Mouse (Mus musculus): ENCODE results near the gene Ptprcap. TPM values are rescaled to one million over a fixed set of nuclear protein-coding genes. Genes with fewer than 3 reads are reported as not detected.

Gene Ptprcap
- total and polyA plus RNA-seq, 2 experiments from 2014 or later, result 0.28 to 0.38 TPM

DNA sequence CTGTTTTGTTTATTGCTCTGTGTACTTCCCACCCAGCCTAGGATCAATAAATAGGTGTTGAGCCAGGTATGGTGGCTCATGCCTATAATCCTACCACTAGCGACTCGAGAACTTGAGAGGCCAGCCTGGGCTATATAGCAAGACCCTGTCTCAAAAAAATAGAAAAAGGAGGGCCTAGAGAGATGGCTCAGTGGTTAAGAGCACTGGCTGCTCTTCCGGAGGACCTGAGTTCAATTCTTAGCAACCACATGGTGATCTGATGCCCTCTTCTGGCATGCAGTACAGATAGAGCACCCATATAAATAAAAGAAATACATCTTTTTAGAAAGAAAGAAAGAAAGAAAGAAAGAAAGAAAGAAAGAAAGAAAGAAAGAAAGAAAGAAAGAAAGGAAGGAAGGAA lies 49.7 kb downstream of the Ptprcap start:
- Histone ChIP-seq H3K4me3 (ENCODE audit: low read depth, low read length) (no peak overlapping the region), H3K4me2 (ENCODE audit: low read depth, low read length, poor library complexity, severe bottlenecking) (no peak overlapping the region), H3K4me1 (ENCODE audit: insufficient read depth, low read length) (peaks cover 10% of the 10 kb centered on the region), H3K27ac (ENCODE audit: low read depth, low read length) (no peak overlapping the region), H3K36me3 (ENCODE audit: insufficient read depth, low read length) (peaks cover 6% of the 10 kb centered on the region; the same call in 1 of the 2 replicates), H3K27me3 (ENCODE audit: insufficient read depth, low read length) (peaks cover 4% of the 10 kb centered on the region; the same call in 1 of the 2 replicates), H3K9ac (replicated peaks; ENCODE audit: low read length, poor library complexity, severe bottlenecking) (no peak overlapping the region), H3K9me3 (ENCODE audit: low read length) (no peaks in the 10 kb centered on the region)
- DNase-seq (ENCODE audit: low spot score) (no peak), ATAC-seq (ENCODE audit: low FRiP score) (no peak)
- 65% methylated on average over 3 of the region's 3 CpGs for WGBS
- TF ChIP-seq CTCF (IDR thresholded peaks at IDR 0.05), result 0 out of 2 replicates have a peak, but pooled peaks have one; percentile 16

DNA sequence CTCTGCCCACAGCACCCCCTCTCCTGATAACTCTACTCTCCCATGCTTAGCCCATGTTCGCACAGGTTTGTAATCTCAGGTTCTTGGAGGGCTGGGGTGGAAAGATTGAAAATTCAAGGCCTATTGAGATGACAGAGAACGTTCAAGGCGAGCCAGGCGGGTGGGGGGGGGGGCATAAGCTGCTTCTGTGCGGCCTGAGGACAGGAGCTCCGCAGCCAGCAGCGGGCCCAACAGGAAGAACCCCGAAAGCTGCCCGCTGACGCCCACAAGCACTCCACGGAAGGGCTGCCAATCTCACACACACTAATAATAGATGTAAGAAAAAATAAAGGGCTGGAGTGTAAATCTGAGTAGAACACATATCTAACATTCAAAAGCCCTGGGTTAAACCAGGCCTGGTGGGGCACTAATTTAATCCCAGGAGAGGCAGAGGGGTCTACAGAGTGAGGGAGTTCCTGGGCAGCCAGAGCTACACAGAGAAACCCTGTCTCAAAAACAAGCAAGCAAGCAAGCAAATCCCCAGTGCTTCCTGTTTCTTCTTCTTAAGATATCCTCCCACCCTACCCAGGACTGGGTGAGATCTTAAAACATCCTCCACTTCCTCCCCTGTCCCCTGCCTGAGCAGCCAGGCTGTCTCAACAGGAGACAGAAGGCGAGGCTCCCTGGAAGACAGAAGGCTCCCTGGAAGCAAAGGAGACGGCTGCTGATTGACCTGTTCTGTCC lies 50.4 kb downstream of the Ptprcap start:
- peaks cover 6% of the 10 kb centered on the region; the same call in 1 of the 2 replicates for H3K36me3 ChIP-seq (ENCODE audit: insufficient read depth, low read length)
- H3K27me3 ChIP-seq (ENCODE audit: insufficient read depth, low read length), result peaks cover 4% of the 10 kb centered on the region; the same call in 1 of the 2 replicates
- H3K9ac ChIP-seq (replicated peaks; ENCODE audit: low read length, poor library complexity, severe bottlenecking), result no peak overlapping the region
- no peak for ATAC-seq (ENCODE audit: low FRiP score)
- H3K27ac ChIP-seq (ENCODE audit: low read depth, low read length), result no peak overlapping the region
- H3K9me3 ChIP-seq (ENCODE audit: low read length), result no peaks in the 10 kb centered on the region
- H3K4me3 ChIP-seq (ENCODE audit: low read depth, low read length), result no peak overlapping the region
- no peak for DNase-seq (ENCODE audit: low spot score)
- H3K4me2 ChIP-seq (ENCODE audit: low read depth, low read length, poor library complexity, severe bottlenecking), result no peak overlapping the region
- TF ChIP-seq CTCF (IDR thresholded peaks at IDR 0.05), result no peak
- WGBS, result 64% methylated on average over 13 of the region's 13 CpGs
- H3K4me1 ChIP-seq (ENCODE audit: insufficient read depth, low read length), result peaks cover 10% of the 10 kb centered on the region

DNA sequence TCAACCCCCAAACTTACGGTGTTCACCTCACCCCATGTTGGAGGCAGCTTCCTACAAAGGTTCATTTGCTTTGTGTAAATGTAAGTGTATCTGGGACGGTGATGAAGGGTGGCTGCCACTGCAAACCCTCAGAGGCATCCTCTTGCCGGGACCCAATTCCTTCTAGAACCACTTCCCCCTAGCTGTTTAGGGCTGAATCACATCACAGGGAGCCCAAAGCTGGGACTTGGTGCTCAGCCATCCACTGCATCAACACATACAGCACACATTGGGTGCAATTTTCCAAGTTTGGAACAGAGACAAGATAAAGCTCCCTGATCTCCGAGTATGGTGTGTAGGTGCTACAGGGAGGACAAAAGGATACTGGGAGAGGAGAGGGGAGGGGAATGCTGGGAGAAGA lies 51.5 kb downstream of the Ptprcap start:
- Histone ChIP-seq H3K36me3 (ENCODE audit: insufficient read depth, low read length) (no peaks in the 10 kb centered on the region), H3K9me3 (ENCODE audit: low read length) (no peaks in the 10 kb centered on the region), H3K4me3 (ENCODE audit: low read depth, low read length) (no peak overlapping the region), H3K27me3 (ENCODE audit: insufficient read depth, low read length) (peaks cover 4% of the 10 kb centered on the region; the same call in 1 of the 2 replicates), H3K9ac (replicated peaks; ENCODE audit: low read length, poor library complexity, severe bottlenecking) (no peak overlapping the region), H3K27ac (ENCODE audit: low read depth, low read length) (no peak overlapping the region), H3K4me2 (ENCODE audit: low read depth, low read length, poor library complexity, severe bottlenecking) (no peak overlapping the region), H3K4me1 (ENCODE audit: insufficient read depth, low read length) (peaks cover 10% of the 10 kb centered on the region)
- WGBS, result 62% methylated on average over 4 of the region's 4 CpGs
- ATAC-seq (ENCODE audit: low FRiP score) (no peak), DNase-seq (ENCODE audit: low spot score) (no peak)
- TF ChIP-seq CTCF (IDR thresholded peaks at IDR 0.05), result 0 out of 2 replicates have a peak, but pooled peaks have one; percentile 13

Other genes with a start within 250 kb of the Ptprcap start
Only the 30 nearest of the 34 such genes appear.
- 13.0 and 23.2 TPM in 2 replicates for gene Unc93b1, start 218.4 kb upstream of the Ptprcap start, total RNA-seq (2014; rRNA removed)
- gene Unc93b1, start 218.4 kb upstream of the Ptprcap start, polyA plus RNA-seq (2015; fragmentation: Nextera tagmentation; extraction: Ambion mirVana), result 11.2 and 12.4 TPM in 2 replicates
- not detected in 2 replicates for gene Aldh3b3, start 195.0 kb upstream of the Ptprcap start, total RNA-seq (2014; rRNA removed)
- gene Aldh3b3, start 195.0 kb upstream of the Ptprcap start, polyA plus RNA-seq (2015; fragmentation: Nextera tagmentation; extraction: Ambion mirVana), result not detected in 2 replicates
- gene Aldh3b2, start 181.3 kb upstream of the Ptprcap start, total RNA-seq (2014; rRNA removed), result 2.4 and 2.8 TPM in 2 replicates
- gene Aldh3b2, start 181.3 kb upstream of the Ptprcap start, polyA plus RNA-seq (2015; fragmentation: Nextera tagmentation; extraction: Ambion mirVana), result 2.6 TPM in 2 replicates
- 2.5 and 3.0 TPM in 2 replicates for gene Acy3, start 167.0 kb upstream of the Ptprcap start, total RNA-seq (2014; rRNA removed)
- 2.6 and 3.5 TPM in 2 replicates for gene Acy3, start 167.0 kb upstream of the Ptprcap start, polyA plus RNA-seq (2015; fragmentation: Nextera tagmentation; extraction: Ambion mirVana)
- not detected in 2 replicates for gene Tbx10, start 160.9 kb upstream of the Ptprcap start, total RNA-seq (2014; rRNA removed)
- not detected in 2 replicates for gene Tbx10, start 160.9 kb upstream of the Ptprcap start, polyA plus RNA-seq (2015; fragmentation: Nextera tagmentation; extraction: Ambion mirVana)
- 18.5 and 22.1 TPM in 2 replicates for gene Nudt8, start 153.0 kb upstream of the Ptprcap start, total RNA-seq (2014; rRNA removed)
- gene Nudt8, start 153.0 kb upstream of the Ptprcap start, polyA plus RNA-seq (2015; fragmentation: Nextera tagmentation; extraction: Ambion mirVana), result 26.2 and 33.2 TPM in 2 replicates
- 3.5 and 4.0 TPM in 2 replicates for gene Gm49405, start 153.0 kb upstream of the Ptprcap start, total RNA-seq (2014; rRNA removed)
- 2.7 and 3.0 TPM in 2 replicates for gene Gm49405, start 153.0 kb upstream of the Ptprcap start, polyA plus RNA-seq (2015; fragmentation: Nextera tagmentation; extraction: Ambion mirVana)
- gene Doc2g, start 150.3 kb upstream of the Ptprcap start, total RNA-seq (2014; rRNA removed), result 8.8 and 13.4 TPM in 2 replicates
- gene Doc2g, start 150.3 kb upstream of the Ptprcap start, polyA plus RNA-seq (2015; fragmentation: Nextera tagmentation; extraction: Ambion mirVana), result 5.4 and 5.5 TPM in 2 replicates
- 137 and 237 TPM in 2 replicates for gene Ndufv1, start 140.8 kb upstream of the Ptprcap start, total RNA-seq (2014; rRNA removed)
- gene Ndufv1, start 140.8 kb upstream of the Ptprcap start, polyA plus RNA-seq (2015; fragmentation: Nextera tagmentation; extraction: Ambion mirVana), result 271 and 281 TPM in 2 replicates
- 268 and 350 TPM in 2 replicates for gene Gstp1, start 115.6 kb upstream of the Ptprcap start, total RNA-seq (2014; rRNA removed)
- gene Gstp1, start 115.6 kb upstream of the Ptprcap start, polyA plus RNA-seq (2015; fragmentation: Nextera tagmentation; extraction: Ambion mirVana), result 665 and 685 TPM in 2 replicates
- gene Gstp2, start 107.6 kb upstream of the Ptprcap start, total RNA-seq (2014; rRNA removed), result 3.6 TPM in 1 of 2 replicates, not detected in the other
- gene Gstp2, start 107.6 kb upstream of the Ptprcap start, polyA plus RNA-seq (2015; fragmentation: Nextera tagmentation; extraction: Ambion mirVana), result 2.4 and 4.1 TPM in 2 replicates
- gene Gstp3, start 94.0 kb upstream of the Ptprcap start, total RNA-seq (2014; rRNA removed), result not detected in 2 replicates
- not detected in 2 replicates for gene Gstp3, start 94.0 kb upstream of the Ptprcap start, polyA plus RNA-seq (2015; fragmentation: Nextera tagmentation; extraction: Ambion mirVana)
- gene Cabp2, start 72.0 kb upstream of the Ptprcap start, total RNA-seq (2014; rRNA removed), result not detected in 2 replicates
- not detected in 2 replicates for gene Cabp2, start 72.0 kb upstream of the Ptprcap start, polyA plus RNA-seq (2015; fragmentation: Nextera tagmentation; extraction: Ambion mirVana)
- 37.4 and 45.6 TPM in 2 replicates for gene Cdk2ap2, start 56.4 kb upstream of the Ptprcap start, total RNA-seq (2014; rRNA removed)
- gene Cdk2ap2, start 56.4 kb upstream of the Ptprcap start, polyA plus RNA-seq (2015; fragmentation: Nextera tagmentation; extraction: Ambion mirVana), result 60.5 and 64.2 TPM in 2 replicates
- 162 and 187 TPM in 2 replicates for gene Pitpnm1, start 53.6 kb upstream of the Ptprcap start, total RNA-seq (2014; rRNA removed)
- 127 and 134 TPM in 2 replicates for gene Pitpnm1, start 53.6 kb upstream of the Ptprcap start, polyA plus RNA-seq (2015; fragmentation: Nextera tagmentation; extraction: Ambion mirVana)
- 29.8 and 49.9 TPM in 2 replicates for gene Aip, start 27.7 kb upstream of the Ptprcap start, total RNA-seq (2014; rRNA removed)
- 87.7 and 97.6 TPM in 2 replicates for gene Aip, start 27.7 kb upstream of the Ptprcap start, polyA plus RNA-seq (2015; fragmentation: Nextera tagmentation; extraction: Ambion mirVana)
- 0.16 TPM in 1 of 2 replicates, not detected in the other for gene Gpr152, start 13.8 kb upstream of the Ptprcap start, total RNA-seq (2014; rRNA removed)
- not detected in 2 replicates for gene Gpr152, start 13.8 kb upstream of the Ptprcap start, polyA plus RNA-seq (2015; fragmentation: Nextera tagmentation; extraction: Ambion mirVana)
- not detected in 2 replicates for gene Cabp4, start 9.6 kb upstream of the Ptprcap start, total RNA-seq (2014; rRNA removed)
- gene Cabp4, start 9.6 kb upstream of the Ptprcap start, polyA plus RNA-seq (2015; fragmentation: Nextera tagmentation; extraction: Ambion mirVana), result 0.20 and 0.36 TPM in 2 replicates
- gene Coro1b, start 5.0 kb upstream of the Ptprcap start, total RNA-seq (2014; rRNA removed), result 96.1 and 116 TPM in 2 replicates
- 95.2 and 104 TPM in 2 replicates for gene Coro1b, start 5.0 kb upstream of the Ptprcap start, polyA plus RNA-seq (2015; fragmentation: Nextera tagmentation; extraction: Ambion mirVana)
- gene Rps6kb2, start 9.8 kb downstream of the Ptprcap start, total RNA-seq (2014; rRNA removed), result 23.5 and 25.2 TPM in 2 replicates
- 58.2 and 62.8 TPM in 2 replicates for gene Rps6kb2, start 9.8 kb downstream of the Ptprcap start, polyA plus RNA-seq (2015; fragmentation: Nextera tagmentation; extraction: Ambion mirVana)
- 4.4 and 6.6 TPM in 2 replicates for gene Carns1, start 21.9 kb downstream of the Ptprcap start, total RNA-seq (2014; rRNA removed)
- gene Carns1, start 21.9 kb downstream of the Ptprcap start, polyA plus RNA-seq (2015; fragmentation: Nextera tagmentation; extraction: Ambion mirVana), result 6.7 and 6.9 TPM in 2 replicates
- 0.49 and 1.9 TPM in 2 replicates for gene Tbc1d10c, start 37.7 kb downstream of the Ptprcap start, total RNA-seq (2014; rRNA removed)
- gene Tbc1d10c, start 37.7 kb downstream of the Ptprcap start, polyA plus RNA-seq (2015; fragmentation: Nextera tagmentation; extraction: Ambion mirVana), result 1.2 and 1.6 TPM in 2 replicates
- gene Ppp1ca, start 38.5 kb downstream of the Ptprcap start, total RNA-seq (2014; rRNA removed), result 535 and 592 TPM in 2 replicates
- gene Ppp1ca, start 38.5 kb downstream of the Ptprcap start, polyA plus RNA-seq (2015; fragmentation: Nextera tagmentation; extraction: Ambion mirVana), result 510 and 531 TPM in 2 replicates
- gene Rad9a, start 48.1 kb downstream of the Ptprcap start, total RNA-seq (2014; rRNA removed), result 18.0 and 22.8 TPM in 2 replicates
- 14.7 and 17.0 TPM in 2 replicates for gene Rad9a, start 48.1 kb downstream of the Ptprcap start, polyA plus RNA-seq (2015; fragmentation: Nextera tagmentation; extraction: Ambion mirVana)
- 0.99 and 1.2 TPM in 2 replicates for gene Clcf1, start 60.6 kb downstream of the Ptprcap start, total RNA-seq (2014; rRNA removed)
- 0.28 and 0.44 TPM in 2 replicates for gene Clcf1, start 60.6 kb downstream of the Ptprcap start, polyA plus RNA-seq (2015; fragmentation: Nextera tagmentation; extraction: Ambion mirVana)
- gene AC109138.7, start 60.8 kb downstream of the Ptprcap start, total RNA-seq (2014; rRNA removed), result not detected in 2 replicates
- gene AC109138.7, start 60.8 kb downstream of the Ptprcap start, polyA plus RNA-seq (2015; fragmentation: Nextera tagmentation; extraction: Ambion mirVana), result not detected in 2 replicates
- gene Pold4, start 78.3 kb downstream of the Ptprcap start, total RNA-seq (2014; rRNA removed), result 20.9 and 37.7 TPM in 2 replicates
- gene Pold4, start 78.3 kb downstream of the Ptprcap start, polyA plus RNA-seq (2015; fragmentation: Nextera tagmentation; extraction: Ambion mirVana), result 20.8 and 26.8 TPM in 2 replicates
- 40.6 and 67.7 TPM in 2 replicates for gene Ssh3, start 115.6 kb downstream of the Ptprcap start, total RNA-seq (2014; rRNA removed)
- gene Ssh3, start 115.6 kb downstream of the Ptprcap start, polyA plus RNA-seq (2015; fragmentation: Nextera tagmentation; extraction: Ambion mirVana), result 18.6 and 20.7 TPM in 2 replicates
- 92.2 and 106 TPM in 2 replicates for gene Ankrd13d, start 129.5 kb downstream of the Ptprcap start, total RNA-seq (2014; rRNA removed)
- 79.1 and 84.8 TPM in 2 replicates for gene Ankrd13d, start 129.5 kb downstream of the Ptprcap start, polyA plus RNA-seq (2015; fragmentation: Nextera tagmentation; extraction: Ambion mirVana)
- gene Grk2, start 152.6 kb downstream of the Ptprcap start, total RNA-seq (2014; rRNA removed), result 152 and 257 TPM in 2 replicates
- 27.0 and 29.6 TPM in 2 replicates for gene Grk2, start 152.6 kb downstream of the Ptprcap start, polyA plus RNA-seq (2015; fragmentation: Nextera tagmentation; extraction: Ambion mirVana)

All from midbrain, postnatal 0 days (tissue).